12 mouse cellular contexts compared by ENCODE assay signal in the genomic region with DNA sequence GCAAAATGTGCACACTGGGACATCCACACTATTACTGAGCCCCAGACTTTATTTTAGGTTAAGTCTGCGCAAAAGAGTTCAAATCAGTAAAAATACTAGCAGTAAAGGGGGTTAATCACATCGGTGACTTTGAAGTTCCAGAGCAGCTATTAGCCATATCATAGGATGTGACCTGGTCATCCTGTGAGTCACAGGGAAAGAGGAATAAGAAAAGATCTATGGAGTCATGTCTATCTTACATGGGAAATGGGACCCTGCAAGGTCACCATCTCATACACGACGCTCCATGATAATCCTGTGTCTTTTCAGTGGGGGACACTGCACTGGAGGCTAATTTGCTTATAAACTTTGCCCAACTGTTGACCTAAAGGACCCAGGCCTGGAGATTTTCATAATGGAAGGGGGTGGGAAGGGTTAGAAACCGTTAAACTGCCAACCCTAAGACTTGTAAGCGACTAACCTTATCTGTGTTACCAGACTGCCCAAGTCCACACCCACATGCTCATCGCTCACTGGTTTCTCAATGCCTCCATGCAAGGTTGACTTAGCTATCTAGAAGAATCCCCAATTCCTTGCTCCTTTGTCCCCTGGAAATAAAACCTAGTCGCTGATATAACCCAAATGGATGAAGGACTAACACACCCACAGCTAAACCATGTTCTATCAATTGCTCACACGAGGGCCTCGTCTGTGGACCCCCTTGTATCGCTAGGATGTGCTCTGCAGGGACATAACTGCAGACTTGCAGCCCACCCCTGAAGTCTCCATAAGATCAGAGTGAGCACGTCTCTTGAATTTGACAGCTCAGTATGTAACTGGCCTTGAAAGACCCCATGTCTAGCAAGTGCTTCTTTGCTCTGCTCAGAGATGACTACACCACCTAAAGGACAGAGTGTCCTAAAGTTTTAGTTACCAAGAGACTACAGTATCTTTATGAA. TPM values are rescaled to one million over a fixed set of nuclear protein-coding genes. Genes with fewer than 3 reads are reported as not detected.
DNase-seq lines count a peak whose midpoint lies in the region; ATAC-seq and TF ChIP-seq lines count a peak whose summit lies in the region.
"Had no signal": no experiment of that assay in that cellular context is flagged by ENCODE, and none has a peak within 500 bp of the region (broad histone marks: within the 10 kb centered on the region; RNA-seq: fewer than 3 reads in every experiment).

No protein-coding gene starts in this region.

- no peaks in the 10 kb centered on the region; the same call in none of the 2 replicates for H3K79me2 ChIP-seq in heart, adult 2 months (replicated peaks; ENCODE audit: control insufficient read depth, insufficient read depth, low read length)

- no peak overlapping the region for H3K4me3 ChIP-seq in heart, adult 2 months
- H3K4me3 ChIP-seq in intestine, embryonic 16.5 days (ENCODE audit: low read length), result no peak overlapping the region
- no peak overlapping the region for H3K4me3 ChIP-seq in hindbrain, embryonic 16.5 days (ENCODE audit: low read length)

- TF ChIP-seq POLR2A in heart, adult 2 months (IDR thresholded peaks at IDR 0.05; ENCODE audit: insufficient read depth, low read depth, low read length), result no peak

- no peak overlapping the region for H3K9ac ChIP-seq in heart, adult 2 months (ENCODE audit: low read depth, low read length)
- H3K9ac ChIP-seq in intestine, embryonic 16.5 days (ENCODE audit: low read depth, low read length), result no peak overlapping the region
- H3K9ac ChIP-seq in hindbrain, embryonic 16.5 days (ENCODE audit: low read depth, low read length), result no peak overlapping the region

- WGBS in heart, adult 2 months, result 73% methylated on average over 12 of the region's 12 CpGs
- whole genome bisulfite sequencing in intestine, embryonic 16.5 days, result 83% methylated on average over 12 of the region's 12 CpGs
- WGBS in hindbrain, embryonic 16.5 days, result 88% methylated on average over 12 of the region's 12 CpGs

- intact Hi-C loops in heart, adult 2 months (cut with DNase I), result no loop called here
- intact Hi-C loops in gastrocnemius, postnatal 36 days (cut with DNase I), result no loop called here

- ATAC-seq in intestine, embryonic 16.5 days, result peak; percentile 65; the same call in 1 of the 2 replicates
- peak; percentile 86 for ATAC-seq in megakaryocyte-erythroid progenitor cell, adult 5-6 weeks (replicated peaks; ENCODE audit: low FRiP score, low TSS enrichment, poor library complexity, severe bottlenecking)
- no peak for ATAC-seq in hindbrain, embryonic 16.5 days

- peaks cover 4% of the 10 kb centered on the region; the same call in 1 of the 2 replicates for H3K36me3 ChIP-seq in heart, adult 2 months (ENCODE audit: control insufficient read depth, insufficient read depth, low read length)
- no peaks in the 10 kb centered on the region for H3K36me3 ChIP-seq in intestine, embryonic 16.5 days (ENCODE audit: control insufficient read depth, insufficient read depth, low read length)
- H3K36me3 ChIP-seq in hindbrain, embryonic 16.5 days (ENCODE audit: control insufficient read depth, insufficient read depth, low read length), result no peaks in the 10 kb centered on the region

- TF ChIP-seq CTCF in heart, adult 2 months (IDR thresholded peaks at IDR 0.05), result no peak

- no peak overlapping the region for H3K27ac ChIP-seq in heart, adult 2 months
- no peak overlapping the region for H3K27ac ChIP-seq in intestine, embryonic 16.5 days (ENCODE audit: low read length)
- no peak overlapping the region for H3K27ac ChIP-seq in hindbrain, embryonic 16.5 days (ENCODE audit: low read depth, low read length)

- no peak overlapping the region for H3K4me2 ChIP-seq in intestine, embryonic 16.5 days (ENCODE audit: low read depth, low read length)
- no peak overlapping the region for H3K4me2 ChIP-seq in hindbrain, embryonic 16.5 days (ENCODE audit: low read length)

- no peaks in the 10 kb centered on the region for H3K27me3 ChIP-seq in heart, adult 2 months (ENCODE audit: control insufficient read depth, insufficient read depth, low read length)
- no peaks in the 10 kb centered on the region for H3K27me3 ChIP-seq in intestine, embryonic 16.5 days (replicated peaks; ENCODE audit: control insufficient read depth, insufficient read depth, low read length)
- H3K27me3 ChIP-seq in hindbrain, embryonic 16.5 days (replicated peaks; ENCODE audit: control insufficient read depth, insufficient read depth, low read length), result no peaks in the 10 kb centered on the region

- no peak for TF ChIP-seq EP300 in heart, adult 2 months (IDR thresholded peaks at IDR 0.05; ENCODE audit: insufficient read depth, low read depth, low read length)

- peaks cover 1% of the 10 kb centered on the region for H3K4me1 ChIP-seq in heart, adult 2 months (ENCODE audit: control insufficient read depth, insufficient read depth, low read length)
- H3K4me1 ChIP-seq in intestine, embryonic 16.5 days (ENCODE audit: control insufficient read depth, insufficient read depth, low read length), result peaks cover under 1% of the 10 kb centered on the region; the same call in 1 of the 2 replicates
- peaks cover 9% of the 10 kb centered on the region for H3K4me1 ChIP-seq in hindbrain, embryonic 16.5 days (ENCODE audit: control insufficient read depth, insufficient read depth, low read depth, low read length)

- DNase-seq in heart, adult 11 months, result peak; percentile 53
- DNase-seq in heart, adult 2 months, result no peak
- peak; percentile 91 for DNase-seq in MEL-GATA-1-ER (ENCODE audit: extremely low read depth, low read depth)
- DNase-seq in frontal cortex, postnatal 36 days (ENCODE audit: low spot score in 2 of 2), result no peak
- no peak for DNase-seq in gastrocnemius, postnatal 36 days
- DNase-seq: adrenal gland, postnatal 25 days; cerebellum, adult 8-10 months; gastrocnemius, postnatal 10 days; lung, adult 18-20 months had no signal

- no peaks in the 10 kb centered on the region for H3K9me3 ChIP-seq in intestine, embryonic 16.5 days (ENCODE audit: control insufficient read depth, low read length)
- H3K9me3 ChIP-seq in hindbrain, embryonic 16.5 days (ENCODE audit: control insufficient read depth, low read length), result no peaks in the 10 kb centered on the region

RNA-seq across cellular contexts. Expression of a gene that starts 59.3 kb away (rescaled TPM):
- total RNA-seq in heart, adult 2 months (2021), result 10 to 100 TPM; 20.6 to 32.3 TPM
- polyA plus RNA-seq in heart, adult 2 months (2012; rRNA removed), result 3.1 and 6.7 TPM in 2 replicates
- polyA plus RNA-seq in intestine, embryonic 16.5 days (2015; fragmentation: Nextera tagmentation; extraction: Ambion mirVana), result 31.2 and 35.5 TPM in 2 replicates
- total RNA-seq in megakaryocyte-erythroid progenitor cell, adult 5-6 weeks (2014; fragmentation: Nextera tagmentation), result 53.0 and 55.6 TPM in 2 replicates
- 30.3 and 41.7 TPM in 2 replicates for total RNA-seq in megakaryocyte-erythroid progenitor cell, adult 5-6 weeks (2017)
- polyA plus RNA-seq in hindbrain, embryonic 16.5 days (2015; fragmentation: Nextera tagmentation; extraction: Ambion mirVana), result 29.0 and 30.4 TPM in 2 replicates
- total RNA-seq in gastrocnemius, postnatal 36 days (2021), result 10 to 100 TPM; 38.2 to 40.5 TPM

Comparison
In these comparisons a context has a peak if more than half of its experiments do, and no peak if none do; other contexts are left out.
1. DNase-seq: peak in heart, adult 11 months (single experiment) and MEL-GATA-1-ER (single experiment); none in heart, adult 2 months (0 of 2), frontal cortex, postnatal 36 days (0 of 2) and gastrocnemius, postnatal 36 days (0 of 2).